Mouse (Mus musculus) erythroblast, embryonic 14.5 days (primary cell): ENCODE results near the gene Gsdma2.

Experiments
- GATA1 ChIP-seq: IDR thresholded peaks from 2 replicates; pipeline ENCODE4 v1.6.1; 2012; ENCODE audit warnings: low read length, inconsistent platforms, mixed read lengths
- TAL1 ChIP-seq: IDR thresholded peaks from 3 replicates; pipeline ENCODE4 v1.6.1; 2012; ENCODE audit warnings: low read length, inconsistent platforms, mixed read lengths

- no peak for TF ChIP-seq GATA1
- TF ChIP-seq TAL1: no peak
Measured at GRCm38 (mm10) chr11:98645946-98646345, 613 bp upstream of the Gsdma2 start.
